22 mouse cellular contexts compared by ENCODE assay signal in the genomic region with DNA sequence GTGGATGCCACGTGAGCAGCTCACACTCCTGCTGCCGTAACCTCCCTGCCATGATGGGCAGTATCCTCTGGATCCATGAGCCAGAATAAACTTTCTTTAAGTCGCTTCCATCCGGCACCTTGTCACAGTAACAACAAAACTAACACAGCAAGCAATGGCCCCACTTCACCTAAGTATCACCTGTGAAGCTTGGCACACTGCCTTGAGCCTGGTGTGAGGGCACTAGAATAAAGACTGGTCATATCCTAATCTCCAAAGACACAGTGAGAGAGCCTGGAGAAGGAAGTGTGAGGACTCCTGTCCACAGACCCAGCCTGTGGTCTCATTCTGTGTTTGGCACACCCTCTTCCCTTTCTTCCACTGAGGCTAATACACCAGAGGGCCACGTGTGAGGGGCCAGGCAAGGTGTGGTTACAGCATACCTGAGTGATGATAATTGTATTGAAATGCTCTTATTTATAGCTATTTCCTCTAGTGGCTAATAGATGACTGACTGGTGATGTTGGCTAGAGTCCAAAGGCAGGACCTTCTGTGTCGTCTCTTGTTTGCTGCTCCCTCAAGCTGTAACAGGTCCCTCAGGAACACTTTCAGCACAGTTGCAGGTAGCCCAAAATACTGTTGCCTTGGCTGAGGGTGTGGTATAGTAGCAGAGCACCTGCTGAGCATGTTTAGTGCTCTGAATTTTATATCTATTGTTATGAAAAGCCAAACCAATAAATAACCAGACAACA. TPM values are rescaled to one million over a fixed set of nuclear protein-coding genes. Genes with fewer than 3 reads are reported as not detected.
DNase-seq lines count a peak whose midpoint lies in the region; ATAC-seq lines count a peak whose summit lies in the region.
"Had no signal": no experiment of that assay in that cellular context is flagged by ENCODE, and none has a peak within 500 bp of the region (broad histone marks: within the 10 kb centered on the region; RNA-seq: fewer than 3 reads in every experiment).

No protein-coding gene starts in this region.

- peaks cover 63% of the 10 kb centered on the region for H3K36me3 ChIP-seq in heart, embryonic 13.5 days
- peaks cover 58% of the 10 kb centered on the region for H3K36me3 ChIP-seq in heart, embryonic 10.5 days
- 0 out of 2 replicates have a peak, but pooled peaks cover 14% of the 10 kb centered on the region for H3K36me3 ChIP-seq in intestine, embryonic 15.5 days

- ATAC-seq in heart, embryonic 13.5 days (ENCODE audit: extremely low read depth, insufficient number of reproducible peaks, low FRiP score, low TSS enrichment) = no peak
- peak; percentile 41; the same call in 1 of the 2 replicates for ATAC-seq in intestine, embryonic 15.5 days
- ATAC-seq: liver, postnatal 0 days had no signal

- no peaks in the 10 kb centered on the region for H3K27me3 ChIP-seq in heart, embryonic 13.5 days (replicated peaks)
- no peaks in the 10 kb centered on the region for H3K27me3 ChIP-seq in heart, embryonic 10.5 days (ENCODE audit: insufficient read depth, poor library complexity, severe bottlenecking)
- H3K27me3 ChIP-seq in intestine, embryonic 15.5 days (replicated peaks) = no peaks in the 10 kb centered on the region
- H3K27me3 ChIP-seq: neural tube, embryonic 13.5 days had no signal

- no peak overlapping the region for H3K4me2 ChIP-seq in heart, embryonic 13.5 days
- no peak overlapping the region for H3K4me2 ChIP-seq in intestine, embryonic 15.5 days (replicated peaks)
- H3K4me2 ChIP-seq: neural tube, embryonic 13.5 days had no signal

- H3K27ac ChIP-seq in heart, embryonic 13.5 days (replicated peaks) = peak overlapping the region; percentile 25; the same call in 1 of the 2 replicates
- H3K27ac ChIP-seq in heart, embryonic 10.5 days = no peak overlapping the region
- no peak overlapping the region for H3K27ac ChIP-seq in intestine, embryonic 15.5 days
- H3K27ac ChIP-seq: forebrain, embryonic 10.5 days; left cerebral cortex, adult 2 months; limb, embryonic 10.5 days; neural tube, embryonic 13.5 days had no signal

- H3K9ac ChIP-seq in heart, embryonic 13.5 days = no peak overlapping the region
- no peak overlapping the region for H3K9ac ChIP-seq in intestine, embryonic 15.5 days
- H3K9ac ChIP-seq: liver, postnatal 0 days; neural tube, embryonic 13.5 days had no signal

- no peak for DNase-seq in heart, embryonic 10.5 days (ENCODE audit: low spot score)
- DNase-seq in cerebellum, adult 9-11 months = peak; percentile 27
- DNase-seq in lung, postnatal 25 days (ENCODE audit: low spot score) = peak; percentile 23
- no peak for DNase-seq in c-Kit-positive CD71-positive TER-119-positive erythroid progenitor cells, embryonic 14.5 days (ENCODE audit: low spot score)
- no peak for DNase-seq in ovary, postnatal 14 days (ENCODE audit: low spot score)
- DNase-seq in left cerebral cortex, postnatal 14 days (ENCODE audit: low spot score in 2 of 2) = no peak
- DNase-seq: B cell, adult 2 months; embryo, embryonic 11 days; gastrocnemius, postnatal 10 days; heart, postnatal 10 days; kidney, adult 9 months; kidney, postnatal 4 days; layer of hippocampus, adult 9-11 months; liver, postnatal 0 days; midbrain, embryonic 14.5 days; spleen, adult 18-20 months had no signal

- intact Hi-C loops in left cerebral cortex, postnatal 14 days (cut with DNase I) = no loop called here

- H3K4me3 ChIP-seq in heart, embryonic 13.5 days = no peak overlapping the region
- no peak overlapping the region for H3K4me3 ChIP-seq in heart, embryonic 10.5 days
- no peak overlapping the region for H3K4me3 ChIP-seq in intestine, embryonic 15.5 days (replicated peaks)
- H3K4me3 ChIP-seq: forebrain, embryonic 10.5 days; left cerebral cortex, adult 2 months; limb, embryonic 10.5 days; neural tube, embryonic 13.5 days had no signal

- H3K9me3 ChIP-seq in heart, embryonic 13.5 days = no peaks in the 10 kb centered on the region
- H3K9me3 ChIP-seq in heart, embryonic 10.5 days = no peaks in the 10 kb centered on the region
- no peaks in the 10 kb centered on the region for H3K9me3 ChIP-seq in intestine, embryonic 15.5 days
- H3K9me3 ChIP-seq: forebrain, embryonic 10.5 days; limb, embryonic 10.5 days; neural tube, embryonic 13.5 days had no signal

- H3K4me1 ChIP-seq in heart, embryonic 13.5 days = peaks cover 53% of the 10 kb centered on the region
- H3K4me1 ChIP-seq in heart, embryonic 10.5 days = peaks cover 19% of the 10 kb centered on the region
- H3K4me1 ChIP-seq in intestine, embryonic 15.5 days (replicated peaks) = no peaks in the 10 kb centered on the region
- H3K4me1 ChIP-seq: forebrain, embryonic 10.5 days; limb, embryonic 10.5 days had no signal

- 59% methylated on average over 6 of the region's 6 CpGs for WGBS in heart, embryonic 13.5 days
- 80% methylated on average over 6 of the region's 6 CpGs for WGBS in heart, embryonic 10.5 days
- WGBS in intestine, embryonic 15.5 days = 76% methylated on average over 6 of the region's 6 CpGs

RNA-seq across cellular contexts. Expression of gene Sh2b2, which starts 42.2 kb away (rescaled TPM):
- 1.5 and 1.7 TPM in 2 replicates for polyA plus RNA-seq in heart, embryonic 13.5 days (2015; fragmentation: Nextera tagmentation; extraction: Ambion mirVana)
- polyA plus RNA-seq in heart, embryonic 10.5 days (2016; fragmentation: Nextera tagmentation; extraction: Ambion mirVana) = 1.7 and 4.9 TPM in 2 replicates
- 2.8 and 3.1 TPM in 2 replicates for polyA plus RNA-seq in intestine, embryonic 15.5 days (2015; fragmentation: Nextera tagmentation; extraction: Ambion mirVana)
- 10 to 100 TPM; 10.5 to 11.3 TPM for total RNA-seq in left cerebral cortex, postnatal 14 days (2021)

Comparison
In these comparisons a context has a peak if more than half of its experiments do, and no peak if none do; other contexts are left out.
1. DNase-seq: peak in cerebellum, adult 9-11 months (single experiment) and lung, postnatal 25 days (single experiment); none in heart, embryonic 10.5 days (single experiment), c-Kit-positive CD71-positive TER-119-positive erythroid progenitor cells, embryonic 14.5 days (single experiment), ovary, postnatal 14 days (single experiment) and left cerebral cortex, postnatal 14 days (0 of 2).